Mouse (Mus musculus): ENCODE measurements around the gene Nanos3. TPM values are rescaled to one million over a fixed set of nuclear protein-coding genes. Genes with fewer than 3 reads are reported as not detected.

The Nanos3 gene
- total and polyA plus RNA-seq, 3 experiments, result not detected

DNA sequence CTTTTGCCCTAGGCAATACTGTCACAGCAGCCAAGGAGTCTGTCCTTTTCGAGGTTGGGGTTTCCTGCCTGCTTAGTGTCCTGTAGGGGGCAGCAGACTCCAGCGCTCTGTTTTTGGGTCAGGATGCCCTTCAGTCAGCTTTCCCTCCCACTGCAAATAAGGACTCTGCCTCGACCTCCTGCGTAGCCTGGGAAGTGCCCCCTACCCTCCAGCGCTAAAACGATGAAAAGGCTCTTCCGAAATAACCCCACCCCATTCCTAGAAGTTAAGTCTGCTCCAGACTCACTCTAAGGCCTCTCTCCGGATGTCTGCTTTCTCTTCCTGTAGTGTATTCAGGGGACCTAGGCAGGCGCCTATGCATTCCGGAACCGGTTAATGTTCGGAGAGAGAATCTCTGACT, 1.5 kb upstream of the Nanos3 start:
- in situ Hi-C loops (cut with MboI; ENCODE audit: low pct_ligation_motif_present, low pct_unique_long_range_greater_than_20kb, low sequenced_read_pairs) (loop anchor here (10.0 kb wide), 1 partner anchor 88 kb away; the partner anchor contains the start of gene Ccdc130), dilution Hi-C loops (cut with MboI; ENCODE audit: extremely low pct_ligation_motif_present, extremely low pct_unique_long_range_greater_than_20kb, low sequenced_read_pairs) (no loop called here)
- TF ChIP-seq TCF12 (IDR thresholded peaks at IDR 0.05; ENCODE audit: low read depth, low read length) (0 out of 2 replicates have a peak, but pooled peaks have one; percentile 33), ETS1 (conservative IDR thresholded peaks at IDR 0.05; ENCODE audit: low read depth, low read length) (no peak), RCOR1 (conservative IDR thresholded peaks at IDR 0.05; ENCODE audit: low read depth, low read length) (no peak), JUND (conservative IDR thresholded peaks at IDR 0.05; ENCODE audit: low read depth, low read length) (no peak), CHD2 (IDR thresholded peaks at IDR 0.05; ENCODE audit: low read length) (no peak), RAD21 (IDR thresholded peaks at IDR 0.05; ENCODE audit: low read depth, low read length) (peak; percentile 95), PAX5 (IDR thresholded peaks at IDR 0.05; ENCODE audit: low read length) (no peak), TBP (conservative IDR thresholded peaks at IDR 0.05; ENCODE audit: low read depth, low read length) (0 out of 2 replicates have a peak, but pooled peaks have one; percentile 43), ZMIZ1 (IDR thresholded peaks at IDR 0.05; ENCODE audit: low read depth, low read length) (no peak), HCFC1 (IDR thresholded peaks at IDR 0.05; ENCODE audit: low read depth, low read length) (no peak; the same call in 1 of the 2 replicates), UBTF (IDR thresholded peaks at IDR 0.05; ENCODE audit: low read depth, low read length) (no peak), NRF1 (IDR thresholded peaks at IDR 0.05; ENCODE audit: low read depth, low read length) (no peak), USF1 (IDR thresholded peaks at IDR 0.05; ENCODE audit: low read depth, low read length) (no peak), MEF2A (IDR thresholded peaks at IDR 0.05; ENCODE audit: borderline replicate concordance, low read depth, low read length) (no peak; the same call in 1 of the 2 replicates), BHLHE40 (IDR thresholded peaks at IDR 0.05; ENCODE audit: low read depth, low read length) (no peak), MYC (IDR thresholded peaks at IDR 0.05; ENCODE audit: low read depth, low read length) (no peak), MAX (IDR thresholded peaks at IDR 0.05; ENCODE audit: low read length) (no peak; the same call in 1 of the 2 replicates), MXI1 (IDR thresholded peaks at IDR 0.05; ENCODE audit: low read depth, low read length) (no peak), ZKSCAN1 (IDR thresholded peaks at IDR 0.05; ENCODE audit: borderline replicate concordance, low read depth, low read length) (no peak), EP300 (IDR thresholded peaks at IDR 0.05; ENCODE audit: low read length) (0 out of 2 replicates have a peak, but pooled peaks have one; percentile 4), JUN (IDR thresholded peaks at IDR 0.05; ENCODE audit: insufficient read depth, low read depth, low read length) (no peak), E2F4 (IDR thresholded peaks at IDR 0.05; ENCODE audit: insufficient replicate concordance, low read depth, low read length) (no peak), MAFK (IDR thresholded peaks at IDR 0.05; ENCODE audit: insufficient replicate concordance, low read length) (no peak), USF2 (conservative IDR thresholded peaks at IDR 0.05; ENCODE audit: low read depth, low read length) (no peak), IRF4 (IDR thresholded peaks at IDR 0.05; ENCODE audit: low read depth, low read length) (peak; percentile 49; the same call in 1 of the 2 replicates), ZC3H11A (IDR thresholded peaks at IDR 0.05; ENCODE audit: low read depth, low read length) (peak; percentile 63), POLR2AphosphoS2 (IDR thresholded peaks at IDR 0.05; ENCODE audit: low read depth, low read length) (no peak), ZNF384 (IDR thresholded peaks at IDR 0.05; ENCODE audit: low read depth, low read length) (no peak), KAT2A (IDR thresholded peaks at IDR 0.05; ENCODE audit: insufficient replicate concordance, low read length) (no peak), POLR2A (IDR thresholded peaks at IDR 0.05; ENCODE audit: low read depth, low read length) (peak; percentile 49; the same call in 1 of the 2 replicates), ELF1 (IDR thresholded peaks at IDR 0.05; ENCODE audit: low read depth, low read length) (peak; percentile 56; the same call in 1 of the 2 replicates), SMC3 (IDR thresholded peaks at IDR 0.05; ENCODE audit: low read depth, low read length) (peak; percentile 84), MAZ (IDR thresholded peaks at IDR 0.05; ENCODE audit: low read depth, low read length) (no peak; the same call in 1 of the 2 replicates), SIN3A (IDR thresholded peaks at IDR 0.05; ENCODE audit: low read length) (peak; percentile 27; the same call in 1 of the 2 replicates), GABPA (IDR thresholded peaks at IDR 0.05; ENCODE audit: insufficient replicate concordance, low read depth, low read length) (no peak), NELFE (IDR thresholded peaks at IDR 0.05; ENCODE audit: low read depth, low read length) (no peak; the same call in 1 of the 2 replicates), CHD1 (IDR thresholded peaks at IDR 0.05; ENCODE audit: low read depth, low read length) (no peak), CTCF (conservative IDR thresholded peaks at IDR 0.05 in 1 of 2, IDR thresholded peaks at IDR 0.05 in 1 of 2; ENCODE audit: low read depth in 2 of 2, low read length in 2 of 2) (peak; percentile 81 to 95)
- H3K9me3 ChIP-seq (replicated peaks; ENCODE audit: low read length), result peaks cover 4% of the 10 kb centered on the region
- peaks cover 0 to 13% of the 10 kb centered on the region in 2 experiments; a peak in 2 of 4 replicates for H3K4me1 ChIP-seq (ENCODE audit: control insufficient read depth in 1 of 2, insufficient read depth in 2 of 2)
- H3K9ac ChIP-seq (ENCODE audit: insufficient read depth, low read depth), result peak overlapping the region; percentile 15; the same call in 1 of the 2 replicates
- DNase-seq (ENCODE audit: extremely low read depth), result peak; percentile 87
- peak overlapping the region; percentile 37 to 52 (median 46) for H3K4me3 ChIP-seq (replicated peaks in 1 of 3; ENCODE audit: low read depth in 2 of 3, low read length in 2 of 3, poor library complexity in 1 of 3)
- no peak overlapping the region for H3K27ac ChIP-seq (ENCODE audit: insufficient read depth, low read depth)
- H3K79me2 ChIP-seq (replicated peaks; ENCODE audit: control insufficient read depth, extremely low read depth, insufficient read depth, poor library complexity, severe bottlenecking), result no peaks in the 10 kb centered on the region
- no peaks in the 10 kb centered on the region for H3K36me3 ChIP-seq (replicated peaks in 1 of 2; ENCODE audit: control insufficient read depth in 1 of 2, insufficient read depth in 1 of 2, low read length in 1 of 2)
- H3K27me3 ChIP-seq (replicated peaks), result no peaks in the 10 kb centered on the region
- peak overlapping the region; percentile 44 for H3K4me2 ChIP-seq (ENCODE audit: insufficient read depth, low read depth, poor library complexity, severe bottlenecking)

Measured in CH12.LX (cell line).